Mouse (Mus musculus) adrenal gland, adult 8-10 months (tissue): ENCODE measurements around the gene Galt. TPM values are rescaled to one million over a fixed set of nuclear protein-coding genes. Genes with fewer than 3 reads are reported as not detected.
"Not testable (repeated sequence)": the region's sequence is repeated elsewhere in the genome, so short reads cannot be mapped to it uniquely, and the experiment has no call there.

Source experiments
- DNase-seq: peaks from one replicate; pipeline ENCODE4 v3.0.0; 2022
- total RNA-seq, 4 experiments: library from RNA; stranded (reverse); gene quantifications; 2 replicates each; pipeline ENCODE4 v1.2.4; 2022

Galt gene
- total RNA-seq, 4 experiments from 2014 or later = 40.1 to 62.7 (median 51.0) TPM

GRCm38 (mm10) chr4:41775840-41776239, 20.8 kb downstream of the Galt start:
- DNase-seq = not testable (repeated sequence)

GRCm38 (mm10) chr4:41781271-41781670, 26.2 kb downstream of the Galt start:
- DNase-seq = not testable (repeated sequence)

DNA sequence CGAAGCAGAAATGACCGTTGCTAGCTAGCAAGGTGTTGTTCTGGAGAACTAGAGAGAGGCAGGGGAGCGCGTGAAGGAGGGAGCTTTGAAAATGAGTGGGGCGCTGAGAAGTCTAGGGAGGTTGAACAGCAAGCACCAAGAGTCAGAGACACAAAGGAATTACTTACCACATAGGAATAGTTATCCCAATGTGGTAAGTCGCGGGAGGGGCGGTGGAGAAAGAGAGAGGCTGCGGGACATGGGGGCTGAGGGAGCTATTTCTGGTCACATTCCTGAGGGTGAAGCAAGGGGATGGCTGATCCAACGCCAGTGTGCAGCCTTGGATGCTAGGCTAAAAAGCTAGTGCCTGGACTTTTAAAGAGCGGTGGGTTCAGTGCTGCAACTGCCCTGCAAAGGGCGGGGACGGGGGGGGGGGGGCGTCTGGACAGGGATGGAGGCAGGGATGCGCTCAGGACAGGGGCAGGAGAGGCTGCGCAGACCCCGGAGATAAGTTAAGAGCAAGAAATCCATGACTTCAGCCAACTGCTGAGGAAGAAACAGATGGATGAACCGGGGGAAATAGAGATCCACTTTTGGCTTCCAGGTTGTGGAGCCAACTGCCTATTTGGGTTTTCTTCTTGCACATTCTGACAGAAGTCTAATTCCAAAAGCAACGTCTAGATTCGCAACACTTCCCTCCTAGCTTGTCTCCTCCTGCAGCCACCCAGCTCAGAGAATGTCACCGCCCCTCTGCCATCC, 26.9 kb downstream of the Galt start:
- not testable (repeated sequence) for DNase-seq

DNA sequence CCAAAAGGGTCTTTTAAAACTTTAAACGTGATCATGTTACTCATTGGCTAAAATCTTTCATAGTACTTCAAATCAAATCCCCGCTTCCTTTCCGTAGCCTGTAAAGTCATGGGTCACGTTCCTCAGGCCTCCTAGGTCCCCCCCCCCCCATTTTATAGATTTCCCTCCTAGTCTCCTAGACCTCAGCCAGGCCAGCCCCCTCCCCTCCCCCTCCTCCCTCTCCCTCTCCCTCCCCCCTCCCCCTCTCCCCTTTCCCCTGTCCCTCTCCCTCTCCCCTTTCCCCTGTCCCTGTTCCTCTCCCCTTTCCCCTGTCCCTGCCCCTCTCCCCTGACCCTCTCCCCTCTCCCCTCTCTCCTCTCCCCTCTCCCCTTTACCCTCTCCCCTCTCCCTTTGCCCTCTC, 27.7 kb downstream of the Galt start:
- not testable (repeated sequence) for DNase-seq

GRCm38 (mm10) chr4:41783197-41783596, 28.2 kb downstream of the Galt start:
- not testable (repeated sequence) for DNase-seq

Other genes starting within 250 kb of the Galt start
- under 1 TPM in 2 of 4 experiments, not detected in 2; 0.38 to 0.68 TPM for gene 1110017D15Rik, start 237.9 kb upstream of the Galt start, total RNA-seq
- gene Fam219a, start 185.7 kb upstream of the Galt start, total RNA-seq = 10 to 100 TPM; 21.1 to 33.4 (median 27.0) TPM
- gene Dnaic1, start 185.5 kb upstream of the Galt start, total RNA-seq = under 1 TPM in 3 of 4 experiments, not detected in 1; 0.49 to 0.94 (median 0.86) TPM
- gene Enho, start 114.9 kb upstream of the Galt start, total RNA-seq = 1 to 10 TPM; 3.8 to 5.6 (median 4.9) TPM
- 10 to 100 TPM; 41.4 to 50.9 (median 48.4) TPM for gene Cntfr, start 58.1 kb upstream of the Galt start, total RNA-seq
- gene Il11ra1, start 55.2 kb upstream of the Galt start, total RNA-seq = 100 to 1,000 TPM in 2 of 4 experiments, 10 to 100 TPM in 2; 81.8 to 130 (median 112) TPM
- 10 to 100 TPM; 35.0 to 44.4 (median 41.8) TPM for gene Rpp25l, start 41.7 kb upstream of the Galt start, total RNA-seq
- gene Dctn3, start 32.1 kb upstream of the Galt start, total RNA-seq = 100 to 1,000 TPM; 113 to 133 (median 119) TPM
- gene Arid3c, start 24.1 kb upstream of the Galt start, total RNA-seq = not detected
- gene Sigmar1, start 929 bp downstream of the Galt start, total RNA-seq = 10 to 100 TPM; 74.2 to 81.7 (median 78.8) TPM
- gene Ccl27a, start 19.0 kb downstream of the Galt start, total RNA-seq = 10 to 100 TPM; 37.6 to 56.9 (median 50.7) TPM
- not detected for gene Gm21541, start 148.4 kb downstream of the Galt start, total RNA-seq
- gene Gm20878, start 186.3 kb downstream of the Galt start, total RNA-seq = 10 to 100 TPM in 2 of 4 experiments, 1 to 10 TPM in 2; 4.7 to 16.7 (median 10.7) TPM
- gene Fam205a4, start 210.8 kb downstream of the Galt start, total RNA-seq = 1 to 10 TPM in 3 of 4 experiments, under 1 TPM in 1; 0.99 to 2.8 (median 1.6) TPM